Mouse (Mus musculus) 3134 (cell line): ENCODE measurements at regions not wholly inside any gene's neighbourhood (a gene's known extent, or its start where the extent isn't known, plus 50 kb on each side); places are given as distances from the start of the nearest gene placed in this dataset.

ENCODE experiments used
- DNase-seq: peaks from one replicate; pipeline ENCODE4 v3.0.0-alpha.2; 2011; ENCODE audit warnings: low spot score; ENCODE audit not compliant: insufficient read length; ENCODE audit errors: extremely low read depth

DNA sequence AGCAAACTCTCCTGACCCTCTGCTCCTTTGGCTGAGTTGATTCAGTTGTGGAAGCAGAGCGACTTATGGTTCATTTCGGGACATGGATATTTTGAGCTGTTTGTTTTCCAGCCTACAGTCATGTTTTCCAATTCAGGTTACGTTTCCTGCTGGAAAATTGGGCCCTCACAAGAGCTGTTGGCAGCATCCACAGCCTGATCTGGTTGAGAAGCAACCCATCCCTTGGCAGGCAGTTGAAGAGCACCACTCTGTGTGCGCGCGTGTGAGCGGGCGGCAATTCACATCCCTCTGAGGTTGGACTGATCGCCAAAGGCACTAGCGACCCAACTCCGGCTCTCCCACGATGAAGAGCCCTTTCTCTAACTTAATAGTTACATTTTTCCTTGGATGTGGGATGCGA, 457.1 kb downstream of the Tmem38b start:
- DNase-seq: no peak

DNA sequence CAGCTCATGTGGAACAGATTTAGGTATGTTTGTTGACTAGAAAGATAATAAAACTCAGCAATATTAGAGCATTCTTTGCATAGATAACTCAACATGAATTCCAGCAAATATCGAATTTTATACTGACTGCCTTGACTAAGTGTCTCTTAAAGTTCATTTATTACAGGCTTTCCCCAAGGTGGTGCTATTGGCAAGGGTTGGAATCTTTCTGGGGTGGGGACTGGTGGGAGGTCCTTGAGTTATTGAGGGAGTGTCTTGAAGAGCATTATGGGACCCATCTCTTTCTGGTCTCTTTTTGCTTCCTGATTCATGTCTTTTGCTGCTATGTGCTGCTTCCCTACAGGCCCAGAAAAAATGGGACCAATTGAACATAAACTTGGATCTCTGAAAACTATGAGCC, 488.0 kb downstream of the Tmem38b start:
- DNase-seq: no peak

DNA sequence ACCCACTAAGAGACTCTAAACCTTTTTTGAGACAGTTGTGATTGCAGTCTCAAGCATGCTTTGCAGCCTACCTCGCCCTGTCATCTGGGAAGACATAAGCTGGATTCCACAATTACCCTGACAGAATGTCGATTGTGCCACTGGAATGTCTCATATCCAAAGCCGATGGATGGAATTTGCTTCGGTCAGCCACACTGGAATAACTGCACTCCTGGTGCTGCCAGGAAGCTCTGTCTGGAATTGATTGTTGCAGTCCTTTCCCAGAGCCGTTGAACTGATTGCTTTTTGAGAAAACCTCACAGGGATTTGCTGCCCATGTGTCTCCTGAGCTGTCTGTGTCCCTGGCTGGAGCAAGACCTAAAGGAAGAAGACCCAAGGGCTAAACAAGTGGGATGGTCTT, 499.0 kb downstream of the Tmem38b start:
- DNase-seq: no peak

DNA sequence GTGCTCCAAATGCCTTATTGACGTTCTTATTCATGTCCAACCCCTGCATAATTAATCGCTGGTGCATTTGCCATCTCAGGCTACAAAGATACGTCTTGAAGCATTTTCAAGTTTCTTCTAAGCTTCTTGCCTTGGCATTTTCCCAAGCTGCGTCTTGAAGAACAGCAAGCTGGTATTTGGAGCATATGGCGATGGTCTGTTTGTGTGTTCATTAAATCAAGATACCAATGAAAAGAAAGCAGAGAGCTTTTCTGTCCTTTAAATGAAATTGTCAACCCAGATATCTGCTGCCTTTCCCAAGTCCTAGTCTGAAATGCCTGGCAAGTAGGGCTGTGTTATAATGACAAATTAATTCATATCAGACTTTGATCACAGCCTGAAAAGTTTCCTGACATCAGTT, 502.4 kb downstream of the Tmem38b start:
- DNase-seq: no peak

DNA sequence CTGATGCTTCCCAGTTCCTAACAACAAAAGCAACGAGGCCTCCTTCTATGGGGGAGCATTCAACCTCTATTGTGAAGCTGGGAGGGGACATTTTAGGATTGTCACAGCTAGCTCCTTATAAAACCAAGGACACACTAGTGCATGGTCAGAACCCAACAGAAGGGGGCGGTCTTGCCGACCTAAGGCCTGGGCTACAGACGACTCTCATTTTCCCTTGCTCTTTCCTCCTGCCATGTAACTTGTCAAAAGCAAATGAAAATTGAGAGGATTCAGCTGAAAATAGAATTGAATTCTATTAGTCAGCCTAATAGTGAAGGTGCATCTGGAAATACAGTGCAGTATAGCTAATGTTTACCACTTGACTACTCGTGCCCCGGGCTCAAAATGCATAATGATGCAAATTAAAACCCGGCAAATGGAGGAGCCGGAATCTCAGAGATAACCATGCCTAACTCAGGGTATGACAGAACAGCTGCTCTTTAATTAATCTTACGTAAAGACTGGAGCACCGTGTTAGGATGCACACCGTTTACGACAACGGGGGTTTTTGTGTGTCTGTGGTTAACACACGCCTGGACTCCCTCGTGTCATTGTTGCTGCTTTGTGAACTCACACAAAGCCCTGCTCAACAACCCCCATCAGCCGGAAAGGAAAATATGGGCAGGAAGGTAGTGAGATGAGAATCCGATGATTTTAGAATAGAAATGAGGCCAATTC, 503.0 kb downstream of the Tmem38b start:
- DNase-seq: no peak

DNA sequence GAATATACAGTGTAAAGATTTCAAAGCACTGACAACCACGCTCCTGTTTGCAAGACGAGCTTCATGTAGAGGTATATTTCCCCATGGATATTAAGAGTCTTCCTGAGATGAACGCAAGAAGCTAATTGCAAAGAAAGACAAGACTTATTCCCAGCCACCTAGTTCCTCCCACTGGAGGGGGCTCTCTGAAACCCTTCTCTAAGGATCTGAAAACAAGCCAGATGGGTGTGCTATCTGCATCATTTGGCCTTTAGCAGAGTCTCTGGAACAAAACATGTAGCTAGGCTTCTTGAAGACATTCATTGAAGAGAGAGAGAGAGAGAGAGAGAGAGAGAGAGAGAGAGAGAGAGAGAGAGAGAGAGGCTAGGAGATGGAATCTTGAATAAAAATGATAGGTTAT, 504.8 kb downstream of the Tmem38b start:
- no peak for DNase-seq

DNA sequence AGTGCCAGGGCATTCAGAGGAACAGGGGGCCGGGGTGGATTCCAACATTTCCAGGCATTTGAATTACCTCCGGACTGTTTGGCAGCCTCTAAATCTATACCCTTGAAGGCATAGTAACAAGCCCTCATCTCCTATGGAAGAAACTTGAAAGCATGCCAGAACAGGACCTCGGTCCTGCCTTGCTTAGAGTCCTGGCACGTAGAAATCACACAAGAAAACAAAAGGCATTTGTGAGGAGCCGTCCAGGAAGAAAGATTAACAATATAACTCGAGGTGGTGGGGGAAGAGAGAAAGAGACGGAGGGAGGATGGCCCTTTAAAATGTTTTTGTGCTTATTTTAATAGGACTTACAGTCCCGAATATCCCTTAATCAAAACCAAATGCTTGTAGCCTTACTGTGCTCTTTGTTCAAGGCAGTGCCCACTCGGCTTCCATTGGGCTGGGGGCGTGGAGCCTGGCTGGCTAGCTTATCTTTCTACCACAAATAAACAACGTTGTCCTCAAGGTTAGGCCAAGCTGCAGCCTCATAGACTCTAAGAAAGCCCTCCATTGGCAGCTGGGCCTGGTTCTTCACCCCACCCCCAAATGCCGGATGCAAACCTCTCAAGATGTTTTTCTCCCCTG, 505.9 kb downstream of the Tmem38b start:
- no peak for DNase-seq

DNA sequence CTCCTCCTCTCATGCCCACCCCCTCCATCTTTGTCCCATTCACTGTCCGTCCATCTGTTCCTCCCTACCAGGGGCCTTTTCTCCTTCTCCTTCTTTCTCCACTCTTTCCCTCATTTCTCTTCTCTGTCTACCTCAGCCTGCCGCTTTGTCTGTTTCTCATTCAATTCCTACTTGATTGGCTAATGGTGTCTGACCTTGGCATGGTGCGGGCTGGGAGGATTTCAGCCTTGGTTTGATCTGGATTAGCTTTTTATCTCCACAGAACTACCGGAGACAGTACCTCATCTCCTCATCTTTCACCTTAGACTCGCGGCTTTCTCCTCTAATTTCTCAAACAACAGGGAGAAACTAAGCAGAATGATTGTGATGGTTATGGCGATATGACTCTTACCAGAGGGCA, 506.4 kb downstream of the Tmem38b start:
- DNase-seq: no peak

GRCm38 (mm10) chr4:54338556-54338955, 512.7 kb downstream of the Tmem38b start:
- no peak for DNase-seq

DNA sequence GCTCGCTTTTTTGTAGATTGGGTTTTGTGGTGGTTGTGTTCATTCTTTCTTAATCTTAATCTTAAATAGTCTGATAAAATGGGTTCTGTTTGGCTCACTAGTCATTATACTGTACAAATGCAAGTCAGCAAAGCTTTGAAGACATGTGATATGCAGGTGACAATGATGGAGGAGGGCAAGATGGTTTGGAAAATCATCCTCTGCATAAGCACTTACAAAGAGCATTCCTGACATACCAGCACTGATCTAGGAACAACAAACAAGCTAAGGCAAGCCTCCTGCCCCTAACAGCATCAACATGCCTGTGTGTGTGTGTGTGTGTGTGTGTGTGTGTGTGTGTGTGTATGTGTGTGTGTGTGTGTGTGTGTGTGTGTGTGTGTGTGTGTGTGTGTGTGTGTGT, 514.3 kb downstream of the Tmem38b start:
- no peak for DNase-seq

- no peak for DNase-seq
These were observed 528.0 kb downstream of the Tmem38b start for GRCm38 (mm10) chr4:54353657-54354390.

GRCm38 (mm10) chr4:54354391-54354726, 528.5 kb downstream of the Tmem38b start:
- DNase-seq: no peak

GRCm38 (mm10) chr4:54355381-54356040, 529.7 kb downstream of the Tmem38b start:
- DNase-seq: no peak

- DNase-seq: peak; percentile 63
These were observed 530.2 kb downstream of the Tmem38b start for GRCm38 (mm10) chr4:54356041-54356427.

- DNase-seq: no peak
These were observed 545.1 kb downstream of the Tmem38b start for GRCm38 (mm10) chr4:54370909-54371308.

DNA sequence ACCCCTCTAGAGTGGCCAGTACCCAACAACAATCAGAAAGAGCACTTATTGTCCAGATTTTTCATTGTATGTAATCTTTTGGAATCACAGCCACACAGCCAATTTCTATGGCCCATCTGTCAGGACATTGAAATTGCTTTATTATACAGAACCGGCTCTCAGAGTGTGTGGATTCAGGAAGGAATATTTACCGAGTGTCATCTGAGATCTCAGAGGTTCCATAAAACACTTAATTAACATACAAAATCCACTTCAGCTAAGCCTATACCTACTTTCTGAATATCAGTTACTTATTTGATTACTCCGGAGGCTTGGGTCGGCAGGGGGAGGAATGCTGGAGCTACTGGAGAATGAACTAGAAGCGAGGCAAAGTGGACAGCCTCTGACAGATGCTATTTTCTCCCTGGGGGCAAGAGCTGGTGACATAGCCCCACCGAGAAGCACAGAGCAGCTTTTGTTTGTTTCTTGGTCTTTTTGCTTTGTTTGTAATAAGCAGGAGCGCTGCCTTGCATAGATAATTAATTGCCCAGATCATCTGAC, 545.6 kb downstream of the Tmem38b start:
- DNase-seq: no peak

DNA sequence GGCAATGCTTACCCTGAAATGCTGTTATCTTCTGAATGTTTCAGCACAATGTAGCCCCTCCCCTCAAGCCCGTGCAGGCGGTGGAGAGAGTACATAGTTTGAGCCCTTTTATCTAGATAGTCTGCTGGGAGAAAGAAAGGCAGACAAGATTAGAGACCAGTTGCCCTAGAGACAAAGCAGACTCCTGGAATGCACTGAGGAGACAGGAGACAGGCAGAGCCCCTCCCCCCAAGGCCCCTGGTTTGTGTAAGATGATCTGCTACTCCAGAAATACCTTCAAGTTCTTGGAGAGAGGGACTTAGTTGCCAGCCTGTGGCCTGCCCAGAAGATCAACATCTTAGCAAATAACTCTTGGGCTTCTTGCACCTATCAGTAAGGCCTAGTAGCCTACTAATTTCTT, 547.8 kb downstream of the Tmem38b start:
- no peak for DNase-seq

GRCm38 (mm10) chr4:54374457-54374856, 548.6 kb downstream of the Tmem38b start:
- no peak for DNase-seq

DNA sequence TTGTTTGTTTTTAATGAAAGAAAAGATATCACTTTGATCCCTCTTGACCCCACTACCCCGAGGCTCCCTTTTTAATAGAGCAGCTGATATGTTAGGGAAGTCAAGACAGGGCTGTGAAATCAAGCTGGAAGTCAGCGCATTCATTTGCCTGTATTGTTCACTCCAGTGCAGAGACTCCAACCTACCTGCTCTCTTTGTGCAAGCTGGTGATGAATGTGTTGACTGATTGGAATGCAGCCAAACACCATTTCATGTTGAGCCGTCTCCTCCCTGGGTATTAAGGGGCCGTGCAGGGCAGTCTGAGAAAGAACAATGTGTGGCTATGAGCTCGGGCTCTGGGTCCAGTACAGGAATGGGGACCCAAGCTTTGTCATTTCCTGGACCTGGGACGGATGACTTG, 557.4 kb upstream of the Zfp462 start:
- no peak for DNase-seq

GRCm38 (mm10) chr4:54391536-54392208, 553.2 kb upstream of the Zfp462 start:
- no peak for DNase-seq

DNA sequence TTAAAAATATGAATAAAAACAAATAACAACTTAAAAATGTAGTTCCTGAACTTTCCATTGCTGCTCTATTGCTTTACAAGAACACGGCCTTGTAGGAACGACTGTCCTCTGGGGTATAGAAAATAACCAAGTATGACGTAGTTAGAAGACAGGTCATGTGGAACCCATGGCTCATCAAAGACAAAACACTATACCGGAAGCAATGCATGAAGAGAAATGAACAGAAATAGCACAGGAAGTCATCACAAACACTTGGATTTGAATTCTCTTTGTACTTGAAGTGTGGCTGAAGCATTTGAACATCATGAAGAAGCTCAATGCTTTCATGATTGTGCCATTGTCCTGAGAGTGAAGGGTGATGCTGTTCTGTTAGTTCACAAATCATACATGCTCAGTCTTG, 538.7 kb upstream of the Zfp462 start:
- no peak for DNase-seq
